Mouse (Mus musculus): ENCODE measurements at regions not wholly inside any gene's neighbourhood (a gene's known extent, or its start where the extent isn't known, plus 50 kb on each side); places are given as distances from the start of the nearest gene placed in this dataset.

DNA sequence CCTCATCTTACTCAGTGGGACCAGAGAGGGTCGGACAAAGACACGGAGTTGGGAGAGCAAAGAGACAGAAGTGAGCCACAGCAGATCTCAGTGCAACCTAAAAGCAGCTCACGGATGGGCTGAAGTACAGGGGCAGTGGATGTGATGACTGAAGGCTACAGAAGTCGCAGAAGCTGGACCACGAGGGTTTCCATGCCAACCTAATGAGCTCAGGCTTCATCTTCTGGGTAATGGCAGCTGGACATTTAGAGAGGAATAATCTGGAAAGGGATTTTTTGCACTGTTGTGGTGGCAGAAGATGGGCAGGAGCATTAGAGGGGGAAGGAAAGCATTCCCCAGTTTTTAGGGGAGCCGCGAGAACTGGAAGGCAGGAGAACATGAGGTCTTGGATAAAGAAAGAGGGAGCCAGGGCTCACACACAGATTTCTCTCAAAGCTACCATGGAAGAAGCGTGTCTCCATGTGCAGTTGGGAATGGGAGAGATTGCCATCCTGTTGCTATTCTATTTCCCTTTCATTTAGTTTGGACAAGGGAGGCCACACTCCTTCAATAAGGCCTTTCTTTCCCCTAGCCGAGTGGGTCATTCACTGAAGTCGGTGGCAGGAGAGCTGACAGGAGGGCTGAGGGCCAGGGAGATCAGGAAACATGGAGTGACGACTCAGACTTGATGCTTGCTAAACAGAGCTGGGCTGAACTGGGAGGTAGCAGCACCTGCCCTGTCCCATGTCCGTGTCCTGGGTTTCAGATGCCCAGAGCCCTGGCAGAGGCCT lies 65.6 kb downstream of the Mycn start:
- TF ChIP-seq CTCF (IDR thresholded peaks at IDR 0.05; ENCODE audit: control insufficient read depth, insufficient read depth, insufficient replicate concordance, low read depth, low read length) = no peak
- no peak for TF ChIP-seq POLR2A (IDR thresholded peaks at IDR 0.05; ENCODE audit: control insufficient read depth, low read depth, low read length)
